Comparison of ENCODE assay signal across 8 mouse cellular contexts in the genomic region with DNA sequence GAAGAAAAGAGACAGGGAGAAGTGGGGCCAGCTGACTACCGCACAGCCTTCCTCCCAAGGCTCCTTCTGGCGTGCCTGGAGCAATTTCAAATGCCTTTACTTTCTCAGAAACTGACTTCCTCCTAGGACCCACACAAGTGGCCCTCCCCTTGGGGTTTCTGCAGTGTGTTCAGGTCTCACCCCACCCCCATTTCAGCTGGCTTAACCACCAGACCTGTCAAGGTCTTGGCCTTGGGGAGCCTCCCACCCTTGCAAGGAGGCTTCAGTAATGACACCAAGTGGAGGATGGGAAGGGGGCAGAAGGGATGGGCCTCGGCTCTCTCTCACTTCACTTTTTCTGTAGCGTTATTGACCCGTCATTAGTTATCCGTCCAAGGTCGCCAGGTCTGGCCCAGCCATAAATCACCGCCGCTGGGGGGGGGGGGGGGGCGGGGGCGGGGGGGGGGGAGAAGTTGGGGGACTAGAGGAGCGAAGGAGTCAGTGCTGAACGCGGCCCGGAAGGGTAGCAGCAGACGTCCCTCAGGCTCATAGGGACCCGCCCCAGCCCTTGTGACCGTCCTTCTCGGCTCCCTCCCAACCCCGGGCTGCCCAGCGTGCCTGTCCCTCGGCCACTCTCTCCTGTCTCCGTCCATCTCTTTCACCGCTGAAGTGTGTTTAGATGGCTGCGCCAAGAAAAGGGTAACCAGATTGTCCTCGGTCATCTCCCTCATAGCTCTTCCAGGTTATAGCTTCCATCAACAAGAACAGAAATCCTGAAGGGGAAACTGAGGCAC. TPM values are rescaled to one million over a fixed set of nuclear protein-coding genes. Genes with fewer than 3 reads are reported as not detected.
DNase-seq lines count a peak whose midpoint lies in the region; ATAC-seq and TF ChIP-seq lines count a peak whose summit lies in the region.

No protein-coding gene starts in this region.

- peak overlapping the region; percentile 94 for H3K4me2 ChIP-seq in embryonic facial prominence, embryonic 13.5 days
- H3K4me2 ChIP-seq in stomach, postnatal 0 days (replicated peaks; ENCODE audit: low read depth), result peak overlapping the region; percentile 64

- no peak for ATAC-seq in embryonic facial prominence, embryonic 13.5 days (ENCODE audit: insufficient number of reproducible peaks, insufficient read depth, low FRiP score, low TSS enrichment, low read depth)
- peak; percentile 49 for ATAC-seq in megakaryocyte progenitor cell, adult 5-6 weeks (replicated peaks; ENCODE audit: poor library complexity)
- peak; percentile 27; the same call in 1 of the 2 replicates for ATAC-seq in stomach, postnatal 0 days (ENCODE audit: low FRiP score, low TSS enrichment)

- no peak for TF ChIP-seq EP300 in stomach, postnatal 0 days (optimal IDR thresholded peaks at IDR 0.05)

- peaks cover 64% of the 10 kb centered on the region for H3K27me3 ChIP-seq in embryonic facial prominence, embryonic 13.5 days
- no peaks in the 10 kb centered on the region; the same call in 1 of the 2 replicates for H3K27me3 ChIP-seq in stomach, postnatal 0 days (ENCODE audit: control insufficient read depth, insufficient read depth, low read length)

- H3K27ac ChIP-seq in embryonic facial prominence, embryonic 13.5 days, result no peak overlapping the region
- H3K27ac ChIP-seq in stomach, postnatal 0 days (replicated peaks), result no peak overlapping the region

- H3K4me3 ChIP-seq in embryonic facial prominence, embryonic 13.5 days, result peak overlapping the region; percentile 45
- peak overlapping the region; percentile 41 for H3K4me3 ChIP-seq in stomach, postnatal 0 days (ENCODE audit: low read depth, low read length)

- no peaks in the 10 kb centered on the region for H3K9me3 ChIP-seq in embryonic facial prominence, embryonic 13.5 days
- H3K9me3 ChIP-seq in stomach, postnatal 0 days (ENCODE audit: control insufficient read depth, low read length), result no peaks in the 10 kb centered on the region

- H3K9ac ChIP-seq in embryonic facial prominence, embryonic 13.5 days, result peak overlapping the region; percentile 62; the same call in 1 of the 2 replicates
- H3K9ac ChIP-seq in stomach, postnatal 0 days (ENCODE audit: low read length), result 0 out of 2 replicates have a peak overlapping the region, but pooled peaks have one; percentile 24

- peak; percentile 48 for DNase-seq in cerebellum, postnatal 10 days
- DNase-seq in cerebellum, adult 9-11 months, result no peak
- peak; percentile 15 for DNase-seq in CD4-positive helper T cell, adult 2 months (ENCODE audit: low read depth, low spot score)
- DNase-seq in induced T-regulatory cell, adult 2 months (ENCODE audit: low read depth), result peak; percentile 42
- no peak for DNase-seq in stomach, postnatal 0 days (ENCODE audit: low spot score)
- DNase-seq in right cerebral cortex, adult 18-20 months, result no peak

- H3K36me3 ChIP-seq in embryonic facial prominence, embryonic 13.5 days, result no peaks in the 10 kb centered on the region
- H3K36me3 ChIP-seq in stomach, postnatal 0 days (ENCODE audit: control insufficient read depth, insufficient read depth, low read length), result no peaks in the 10 kb centered on the region

- WGBS in embryonic facial prominence, embryonic 13.5 days, result 2% methylated on average over 23 of the region's 26 CpGs
- WGBS in stomach, postnatal 0 days, result 5% methylated on average over 19 of the region's 26 CpGs

- no peak for TF ChIP-seq CTCF in stomach, postnatal 0 days (IDR thresholded peaks at IDR 0.05; ENCODE audit: low read depth)

- peaks cover 17% of the 10 kb centered on the region for H3K4me1 ChIP-seq in embryonic facial prominence, embryonic 13.5 days
- no peaks in the 10 kb centered on the region for H3K4me1 ChIP-seq in stomach, postnatal 0 days (replicated peaks; ENCODE audit: control insufficient read depth, insufficient read depth)

RNA-seq across cellular contexts. Expression of a gene that starts 16.0 kb away (rescaled TPM):
- polyA plus RNA-seq in embryonic facial prominence, embryonic 13.5 days (2015; fragmentation: Nextera tagmentation; extraction: Ambion mirVana), result 13.5 and 14.4 TPM in 2 replicates
- total RNA-seq in megakaryocyte progenitor cell, adult 5-6 weeks (2015), result 5.6 and 7.0 TPM in 2 replicates
- total RNA-seq in megakaryocyte progenitor cell, adult 5-6 weeks (2017), result 13.2 and 18.5 TPM in 2 replicates
- polyA plus RNA-seq in stomach, postnatal 0 days (2015; fragmentation: Nextera tagmentation; extraction: Ambion mirVana), result 6.0 and 6.1 TPM in 2 replicates

RNA-seq across cellular contexts. Expression of a gene that starts 16.1 kb away (rescaled TPM):
- 45.5 and 45.6 TPM in 2 replicates for polyA plus RNA-seq in embryonic facial prominence, embryonic 13.5 days (2015; fragmentation: Nextera tagmentation; extraction: Ambion mirVana)
- total RNA-seq in megakaryocyte progenitor cell, adult 5-6 weeks (2015), result 21.1 and 32.4 TPM in 2 replicates
- total RNA-seq in megakaryocyte progenitor cell, adult 5-6 weeks (2017), result 39.5 and 40.6 TPM in 2 replicates
- polyA plus RNA-seq in stomach, postnatal 0 days (2015; fragmentation: Nextera tagmentation; extraction: Ambion mirVana), result 28.8 and 30.4 TPM in 2 replicates

Comparison
In these comparisons a context has a peak if more than half of its experiments do, and no peak if none do; other contexts are left out.
1. DNase-seq: peak in cerebellum, postnatal 10 days (2 of 2), CD4-positive helper T cell, adult 2 months (single experiment) and induced T-regulatory cell, adult 2 months (single experiment); none in cerebellum, adult 9-11 months (single experiment), stomach, postnatal 0 days (single experiment) and right cerebral cortex, adult 18-20 months (single experiment).